Mouse (Mus musculus): Measurements from ENCODE around the gene Lrriq3. TPM values are rescaled to one million over a fixed set of nuclear protein-coding genes. Genes with fewer than 3 reads are reported as not detected.
A peak's percentile ranks its signal among the peaks of the same experiment; 100 is the strongest.

Lrriq3 gene
- polyA plus RNA-seq, 1 experiment: 1.1 TPM

- Histone ChIP-seq H3K4me3 (ENCODE audit: insufficient read depth, low read length) (peak overlapping the region; percentile 34), H3K4me1 (ENCODE audit: control insufficient read depth, insufficient read depth, low read length) (no peaks in the 10 kb centered on the region), H3K27ac (ENCODE audit: insufficient read depth, low read length) (no peak overlapping the region)
- no peak for TF ChIP-seq CTCF (IDR thresholded peaks at IDR 0.05; ENCODE audit: borderline replicate concordance, insufficient read depth, low read length)
- no peak for TF ChIP-seq POLR2A (IDR thresholded peaks at IDR 0.05; ENCODE audit: low read depth, low read length)
These were observed 1.2 kb upstream of the Lrriq3 start for GRCm38 (mm10) chr3:155092081-155092480.

GRCm38 (mm10) chr3:155099266-155099665 lies 6.0 kb downstream of the Lrriq3 start:
- Histone ChIP-seq H3K4me1 (ENCODE audit: control insufficient read depth, insufficient read depth, low read length) (peaks cover 4% of the 10 kb centered on the region; the same call in 1 of the 2 replicates), H3K4me3 (ENCODE audit: insufficient read depth, low read length) (no peak overlapping the region), H3K27ac (ENCODE audit: insufficient read depth, low read length) (no peak overlapping the region)
- TF ChIP-seq POLR2A (IDR thresholded peaks at IDR 0.05; ENCODE audit: low read depth, low read length): no peak
- TF ChIP-seq CTCF (IDR thresholded peaks at IDR 0.05; ENCODE audit: borderline replicate concordance, insufficient read depth, low read length): no peak

- no peak overlapping the region for H3K4me3 ChIP-seq (ENCODE audit: insufficient read depth, low read length)
- no peak for TF ChIP-seq CTCF (IDR thresholded peaks at IDR 0.05; ENCODE audit: borderline replicate concordance, insufficient read depth, low read length)
- TF ChIP-seq POLR2A (IDR thresholded peaks at IDR 0.05; ENCODE audit: low read depth, low read length): no peak
- no peak overlapping the region for H3K27ac ChIP-seq (ENCODE audit: insufficient read depth, low read length)
- no peaks in the 10 kb centered on the region for H3K4me1 ChIP-seq (ENCODE audit: control insufficient read depth, insufficient read depth, low read length)
These were observed 12.7 kb downstream of the Lrriq3 start for GRCm38 (mm10) chr3:155105957-155106356.

- Histone ChIP-seq H3K4me1 (ENCODE audit: control insufficient read depth, insufficient read depth, low read length) (no peaks in the 10 kb centered on the region), H3K27ac (ENCODE audit: insufficient read depth, low read length) (no peak overlapping the region), H3K4me3 (ENCODE audit: insufficient read depth, low read length) (no peak overlapping the region)
- TF ChIP-seq POLR2A (IDR thresholded peaks at IDR 0.05; ENCODE audit: low read depth, low read length): no peak
- no peak for TF ChIP-seq CTCF (IDR thresholded peaks at IDR 0.05; ENCODE audit: borderline replicate concordance, insufficient read depth, low read length)
These were observed 44.5 kb downstream of the Lrriq3 start for GRCm38 (mm10) chr3:155137737-155138136.

- TF ChIP-seq POLR2A (IDR thresholded peaks at IDR 0.05; ENCODE audit: low read depth, low read length) (no peak), CTCF (IDR thresholded peaks at IDR 0.05; ENCODE audit: borderline replicate concordance, insufficient read depth, low read length) (no peak)
- no peak overlapping the region for H3K27ac ChIP-seq (ENCODE audit: insufficient read depth, low read length)
- no peak overlapping the region for H3K4me3 ChIP-seq (ENCODE audit: insufficient read depth, low read length)
- H3K4me1 ChIP-seq (ENCODE audit: control insufficient read depth, insufficient read depth, low read length): no peaks in the 10 kb centered on the region
These were observed 47.8 kb downstream of the Lrriq3 start for GRCm38 (mm10) chr3:155141047-155141446.

- Histone ChIP-seq H3K27ac (ENCODE audit: insufficient read depth, low read length) (no peak overlapping the region), H3K4me1 (ENCODE audit: control insufficient read depth, insufficient read depth, low read length) (no peaks in the 10 kb centered on the region), H3K4me3 (ENCODE audit: insufficient read depth, low read length) (no peak overlapping the region)
- TF ChIP-seq CTCF (IDR thresholded peaks at IDR 0.05; ENCODE audit: borderline replicate concordance, insufficient read depth, low read length): no peak
- TF ChIP-seq POLR2A (IDR thresholded peaks at IDR 0.05; ENCODE audit: low read depth, low read length): no peak
These were observed 51.1 kb downstream of the Lrriq3 start for GRCm38 (mm10) chr3:155144368-155144767.

- Histone ChIP-seq H3K4me1 (ENCODE audit: control insufficient read depth, insufficient read depth, low read length) (no peaks in the 10 kb centered on the region), H3K27ac (ENCODE audit: insufficient read depth, low read length) (no peak overlapping the region), H3K4me3 (ENCODE audit: insufficient read depth, low read length) (no peak overlapping the region)
- no peak for TF ChIP-seq CTCF (IDR thresholded peaks at IDR 0.05; ENCODE audit: borderline replicate concordance, insufficient read depth, low read length)
- no peak for TF ChIP-seq POLR2A (IDR thresholded peaks at IDR 0.05; ENCODE audit: low read depth, low read length)
These were observed 68.6 kb downstream of the Lrriq3 start for GRCm38 (mm10) chr3:155161842-155162241.

- Histone ChIP-seq H3K4me3 (ENCODE audit: insufficient read depth, low read length) (no peak overlapping the region), H3K27ac (ENCODE audit: insufficient read depth, low read length) (no peak overlapping the region), H3K4me1 (ENCODE audit: control insufficient read depth, insufficient read depth, low read length) (no peaks in the 10 kb centered on the region)
- no peak for TF ChIP-seq POLR2A (IDR thresholded peaks at IDR 0.05; ENCODE audit: low read depth, low read length)
- TF ChIP-seq CTCF (IDR thresholded peaks at IDR 0.05; ENCODE audit: borderline replicate concordance, insufficient read depth, low read length): no peak
These were observed 87.2 kb downstream of the Lrriq3 start for GRCm38 (mm10) chr3:155180303-155180902.

GRCm38 (mm10) chr3:155186456-155186855 lies 93.2 kb downstream of the Lrriq3 start:
- TF ChIP-seq POLR2A (IDR thresholded peaks at IDR 0.05; ENCODE audit: low read depth, low read length) (no peak), CTCF (IDR thresholded peaks at IDR 0.05; ENCODE audit: borderline replicate concordance, insufficient read depth, low read length) (no peak)
- Histone ChIP-seq H3K4me1 (ENCODE audit: control insufficient read depth, insufficient read depth, low read length) (no peaks in the 10 kb centered on the region), H3K27ac (ENCODE audit: insufficient read depth, low read length) (no peak overlapping the region), H3K4me3 (ENCODE audit: insufficient read depth, low read length) (no peak overlapping the region)

- H3K27ac ChIP-seq (ENCODE audit: insufficient read depth, low read length): no peak overlapping the region
- no peaks in the 10 kb centered on the region for H3K4me1 ChIP-seq (ENCODE audit: control insufficient read depth, insufficient read depth, low read length)
- no peak overlapping the region for H3K4me3 ChIP-seq (ENCODE audit: insufficient read depth, low read length)
- no peak for TF ChIP-seq POLR2A (IDR thresholded peaks at IDR 0.05; ENCODE audit: low read depth, low read length)
- no peak for TF ChIP-seq CTCF (IDR thresholded peaks at IDR 0.05; ENCODE audit: borderline replicate concordance, insufficient read depth, low read length)
These were observed 95.6 kb downstream of the Lrriq3 start for GRCm38 (mm10) chr3:155188857-155189256.

All from embryonic fibroblast, embryonic 13.5 days (primary cell).